Mouse (Mus musculus) thymus, postnatal 0 days (tissue): ENCODE data around the gene Tbx21. TPM values are rescaled to one million over a fixed set of nuclear protein-coding genes. Genes with fewer than 3 reads are reported as not detected.

Experiments used
- DNase-seq: peaks from one replicate; pipeline ENCODE4 v3.0.0-alpha.2; 2015; ENCODE audit warnings: low spot score
- polyA plus RNA-seq: library from polyadenylated mRNA; unstranded; fragments of >200 nt; fragmentation: Nextera tagmentation; extraction: Ambion mirVana; gene quantifications from 2 replicates; pipeline ENCODE4 v1.2.1, GENCODE M21; 2015

Gene Tbx21
- polyA plus RNA-seq, result 1.3 and 1.9 TPM in 2 replicates

DNA sequence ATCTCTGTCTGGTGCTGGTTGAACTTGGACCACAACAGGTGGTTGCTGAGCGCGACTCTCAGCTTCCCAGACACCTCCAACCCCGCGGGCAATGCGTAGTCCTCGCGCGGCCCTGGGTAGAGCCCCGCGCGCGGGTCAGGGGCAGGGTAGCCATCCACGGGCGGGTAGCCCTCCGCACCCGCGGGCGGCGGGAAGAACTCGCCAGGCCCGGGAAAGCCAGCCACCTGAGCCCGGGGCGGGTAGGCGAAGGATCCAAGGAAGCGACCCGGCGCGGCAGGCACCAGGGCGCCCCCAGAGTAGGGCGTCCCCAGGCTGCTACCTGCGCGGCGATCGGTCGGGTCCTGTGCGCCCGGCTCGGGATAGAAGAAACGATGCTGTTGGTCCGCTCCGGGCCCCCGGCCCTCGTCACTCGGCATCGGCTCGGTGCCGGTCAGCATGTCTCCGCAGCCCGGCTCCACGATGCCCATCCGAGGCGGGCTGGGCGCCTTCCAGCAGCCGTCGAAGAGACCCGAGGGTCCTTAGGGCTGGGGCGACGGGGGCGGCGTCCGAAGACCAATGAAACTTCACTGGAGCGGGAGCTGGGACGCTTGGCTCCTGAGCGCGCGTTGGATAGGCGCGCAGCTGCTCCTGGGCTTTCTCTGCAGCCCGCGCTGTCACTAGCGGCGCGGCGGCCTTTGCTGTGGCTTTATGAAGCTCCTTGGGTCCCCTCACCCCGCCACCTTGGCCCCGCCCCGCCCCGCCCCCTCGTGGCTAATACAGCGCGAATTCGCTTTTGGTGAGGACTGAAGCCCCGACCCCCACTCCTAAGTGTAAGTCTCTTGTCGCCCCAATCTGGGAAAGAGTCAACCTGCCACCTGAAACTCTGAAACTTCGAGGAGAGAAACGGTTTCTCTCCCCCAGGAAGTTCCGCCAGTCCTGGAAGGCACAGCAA is at the start of gene Tbx21:
Gene Tbx21, minus strand, starts transcription at position 661 of the 931 bp plus-strand sequence.
- DNase-seq, result peak; percentile 55

DNA sequence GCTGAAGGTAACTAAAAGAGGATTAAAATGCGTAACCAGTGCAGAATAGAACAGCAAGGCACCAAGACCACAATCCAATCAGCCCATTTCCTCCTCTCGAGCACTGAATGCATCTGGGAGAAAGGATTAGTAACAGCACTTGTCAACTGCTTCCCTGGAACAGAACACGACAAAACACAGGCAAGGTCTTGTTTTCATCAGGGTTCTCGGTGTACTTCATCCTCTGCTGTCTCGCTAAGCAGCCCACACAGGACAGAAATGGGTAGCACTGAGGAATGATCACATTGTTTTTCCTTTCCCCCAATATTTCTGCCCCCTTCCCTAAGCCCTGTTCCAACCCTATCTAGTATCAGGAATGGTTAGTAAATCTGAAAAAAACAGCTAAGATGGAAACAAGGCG is 45.2 kb upstream of the Tbx21 start:
- DNase-seq, result no peak

DNA sequence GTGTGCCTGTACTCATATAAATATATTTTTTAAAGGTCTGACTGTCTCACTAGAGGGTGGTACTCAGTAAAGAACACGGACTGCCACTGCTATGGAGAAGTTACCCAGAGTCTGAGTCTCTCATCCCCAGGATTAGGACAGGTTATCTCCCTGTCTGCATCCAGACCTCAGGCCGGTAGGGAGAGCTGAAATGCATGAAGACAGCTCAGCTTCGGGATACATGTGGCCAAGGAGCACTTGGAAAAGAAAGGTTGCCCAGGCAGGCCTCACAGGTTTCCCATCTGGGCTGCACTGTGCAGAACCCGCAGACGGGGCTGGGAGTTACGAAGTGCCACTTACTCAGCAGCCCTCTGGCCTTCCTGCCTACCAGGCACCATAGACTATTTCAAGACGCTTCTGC is 41.9 kb upstream of the Tbx21 start:
- DNase-seq, result no peak

DNA sequence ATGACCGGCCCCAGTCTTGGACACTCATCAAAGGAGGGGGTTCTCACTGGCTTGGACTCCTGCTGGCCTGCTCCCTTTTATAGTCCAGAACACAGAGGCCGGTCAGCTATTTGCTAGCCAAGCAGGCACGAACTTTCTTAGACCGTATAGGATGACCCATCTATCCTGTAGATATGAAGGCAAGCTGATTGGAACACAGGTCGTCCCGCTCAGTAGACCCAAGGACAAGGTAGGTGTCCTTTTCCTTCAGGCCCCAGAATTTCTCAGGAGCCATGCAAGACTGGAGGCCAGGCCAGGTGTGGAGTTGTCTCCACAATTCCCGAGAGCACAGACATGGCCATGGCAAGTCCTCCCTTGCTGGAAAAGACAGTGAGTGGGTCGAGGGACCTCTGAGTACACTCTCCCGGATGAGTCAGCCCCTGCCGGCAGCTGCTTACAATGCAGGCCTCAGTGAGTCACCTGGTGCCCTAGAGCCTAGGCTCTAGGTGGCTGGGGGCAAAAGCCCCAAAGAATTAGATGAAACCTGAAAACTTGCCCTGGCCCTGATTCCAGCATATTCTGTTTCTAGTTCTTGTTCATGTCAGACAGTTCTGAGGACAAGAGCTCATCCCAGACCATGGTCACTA is 37.6 kb upstream of the Tbx21 start:
- DNase-seq, result peak; percentile 58

DNA sequence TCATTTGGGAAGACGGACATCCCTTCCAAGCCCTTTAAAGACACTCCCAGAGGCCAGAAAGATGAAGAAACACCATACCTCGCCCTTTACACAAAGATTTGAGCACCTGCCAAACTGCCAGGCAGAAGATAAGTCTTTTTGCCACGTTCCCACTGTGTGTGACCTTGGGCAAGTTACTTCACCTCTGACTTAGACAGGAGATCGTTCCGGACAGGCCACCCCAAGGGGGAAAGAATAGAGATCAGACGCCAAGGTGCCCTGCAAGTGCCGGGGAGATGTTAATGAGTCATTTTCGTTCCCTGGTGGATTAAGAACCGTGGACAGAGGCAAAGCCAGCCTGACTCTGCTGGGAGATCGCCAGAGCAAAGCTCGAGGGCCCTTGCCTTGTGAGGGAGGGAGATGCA is 36.9 kb upstream of the Tbx21 start:
- no peak for DNase-seq

DNA sequence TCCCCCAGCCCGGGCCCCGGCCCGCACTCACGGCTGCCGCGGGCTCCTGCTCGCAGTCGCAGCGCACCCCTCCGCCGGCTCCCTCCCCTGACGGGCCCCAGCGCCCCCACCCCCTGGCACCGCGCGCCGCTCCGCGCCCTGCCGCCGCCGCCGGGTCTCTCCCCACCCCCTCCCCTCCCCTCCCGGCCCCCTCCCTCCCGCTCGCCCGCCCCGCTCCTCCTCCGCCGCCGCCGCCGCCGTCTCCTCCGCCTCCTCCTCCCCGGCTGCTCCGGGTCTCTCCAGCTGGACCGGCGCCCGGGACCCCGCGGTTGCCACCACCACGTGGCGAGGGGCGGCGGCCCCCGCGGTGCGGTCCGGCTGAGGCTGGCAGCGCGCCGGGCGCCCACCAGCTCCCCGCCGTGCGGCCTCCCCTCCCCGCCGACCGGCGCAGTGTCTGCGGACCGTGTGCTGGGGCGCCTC is 36.2 kb upstream of the Tbx21 start, which contains the start of gene Tbkbp1:
Gene Tbkbp1, minus strand, starts transcription at position 153 of the 459 bp plus-strand sequence.
- DNase-seq, result no peak

DNA sequence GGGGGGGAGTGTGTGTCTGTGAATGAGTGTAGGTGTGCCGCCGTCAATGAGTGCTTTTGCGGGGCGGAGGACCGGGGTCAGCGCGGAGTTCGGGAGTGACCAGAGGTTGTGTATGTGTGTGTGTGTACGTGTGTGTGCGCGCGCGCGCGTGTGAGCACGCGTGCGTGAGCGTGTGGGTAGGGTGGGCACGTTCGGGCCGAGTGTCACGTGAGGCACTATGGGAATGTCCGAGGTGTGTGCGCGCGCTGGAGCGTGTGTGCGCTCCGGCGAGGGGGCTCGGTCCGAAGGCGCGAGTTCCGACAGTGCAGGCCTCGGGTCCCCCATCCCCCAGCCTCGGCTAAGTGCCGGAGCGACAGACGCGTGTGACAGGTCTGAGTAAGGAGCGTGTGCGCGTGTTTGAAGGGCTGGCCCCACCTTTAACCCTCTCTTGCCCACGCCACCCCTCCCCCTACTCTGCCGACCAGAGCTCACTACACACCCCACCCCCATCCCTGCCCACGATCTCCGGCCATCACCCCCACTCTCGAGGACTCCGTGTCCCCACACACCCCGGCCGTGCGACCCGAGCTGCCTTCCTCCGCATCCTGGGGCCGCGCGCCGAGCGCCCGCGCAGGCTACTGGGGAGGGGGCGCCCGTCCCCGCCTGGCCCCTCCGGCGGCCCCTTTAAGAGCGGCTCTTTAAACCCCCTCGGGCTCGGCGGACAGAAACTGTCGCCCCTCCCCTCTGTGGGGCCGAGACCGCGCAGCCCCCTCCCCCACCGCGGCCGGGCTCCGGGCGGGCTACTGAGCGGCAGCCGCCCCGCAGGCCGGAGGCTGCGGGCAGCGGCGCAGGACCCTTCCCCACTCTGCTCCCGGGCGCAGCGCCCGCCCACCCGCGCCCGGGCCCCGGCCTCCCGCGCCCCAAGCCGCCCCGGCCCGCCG is 35.5 kb upstream of the Tbx21 start:
- DNase-seq, result no peak

DNA sequence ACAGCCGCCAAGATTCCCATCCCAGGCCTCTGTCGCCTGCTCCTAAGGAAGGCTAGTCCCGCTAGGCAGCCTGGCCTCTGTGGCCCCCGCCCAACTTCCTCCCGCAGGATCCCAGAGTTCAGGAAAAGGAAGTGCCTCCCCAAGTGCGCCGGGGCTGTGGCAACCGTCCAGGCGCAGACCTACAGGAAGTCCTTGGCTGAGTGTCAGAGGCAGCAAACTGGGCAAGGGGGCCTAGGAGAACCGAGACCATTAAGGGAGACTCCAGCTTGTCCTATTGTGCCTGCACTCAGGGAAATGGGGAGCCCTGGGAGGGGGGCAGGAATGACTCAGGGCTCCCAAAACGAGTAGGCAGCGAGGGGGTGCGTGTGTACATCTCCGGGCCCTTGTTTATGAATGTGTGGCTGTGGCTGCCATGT is 34.9 kb upstream of the Tbx21 start:
- DNase-seq, result no peak

DNA sequence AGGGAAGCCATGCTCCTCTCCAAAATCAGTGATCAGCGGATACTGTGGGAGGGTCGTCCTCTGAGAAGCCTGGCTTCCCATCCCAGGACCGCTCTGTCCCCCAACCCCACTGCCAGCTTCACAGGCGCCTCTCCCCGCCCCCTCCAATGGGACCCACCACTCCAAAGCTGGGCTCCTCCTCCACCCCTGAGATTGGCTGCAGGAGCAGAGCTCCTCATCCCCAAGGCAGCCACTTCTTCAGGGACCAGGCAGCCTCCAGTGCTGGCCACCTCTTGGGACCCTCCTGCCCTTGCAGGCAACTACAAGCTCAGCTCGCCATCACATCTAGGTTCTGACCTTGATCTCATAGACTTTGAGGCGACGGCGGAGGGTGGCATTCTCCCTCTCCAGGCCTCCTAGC is 33.9 kb upstream of the Tbx21 start:
- no peak for DNase-seq

DNA sequence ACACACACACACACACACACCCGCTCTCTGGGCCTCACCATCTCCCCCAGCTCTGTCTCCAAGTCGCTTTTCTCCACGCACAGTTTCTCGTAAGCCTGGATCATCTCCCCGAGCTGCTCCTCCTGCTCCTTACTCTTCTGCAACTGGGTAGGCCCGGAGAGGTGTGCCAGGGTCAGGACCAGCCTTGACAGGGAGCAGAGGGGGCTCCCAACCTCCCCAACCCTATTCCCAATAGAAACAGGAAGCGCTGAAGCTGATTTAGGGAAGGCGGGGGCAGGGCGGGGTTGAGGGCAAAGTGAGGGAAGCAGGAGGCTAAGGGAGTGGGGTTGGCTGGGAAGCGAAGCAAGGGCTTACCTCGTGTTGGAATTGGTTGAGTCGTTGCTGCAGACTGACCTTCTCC is 33.5 kb upstream of the Tbx21 start:
- no peak for DNase-seq

DNA sequence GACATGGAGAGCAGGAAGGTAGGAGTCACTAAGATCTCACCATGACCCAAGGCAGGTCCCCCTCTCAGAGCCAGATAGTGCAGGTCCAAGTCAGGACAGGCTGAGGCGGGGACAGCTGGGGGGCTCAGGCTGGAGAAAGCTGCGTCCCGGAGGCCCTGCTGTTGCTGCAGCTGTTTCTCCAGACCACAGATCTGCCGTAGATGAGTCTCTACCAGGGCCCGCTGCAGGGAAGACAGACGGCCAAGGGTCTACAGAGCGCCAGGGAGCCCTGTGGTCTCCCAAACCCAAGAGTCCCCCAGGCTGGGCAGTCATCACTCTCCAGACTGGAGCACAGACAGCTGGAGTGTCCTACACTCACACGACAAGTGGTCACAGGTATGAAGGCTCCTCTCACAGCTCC is 32.2 kb upstream of the Tbx21 start:
- DNase-seq, result no peak

DNA sequence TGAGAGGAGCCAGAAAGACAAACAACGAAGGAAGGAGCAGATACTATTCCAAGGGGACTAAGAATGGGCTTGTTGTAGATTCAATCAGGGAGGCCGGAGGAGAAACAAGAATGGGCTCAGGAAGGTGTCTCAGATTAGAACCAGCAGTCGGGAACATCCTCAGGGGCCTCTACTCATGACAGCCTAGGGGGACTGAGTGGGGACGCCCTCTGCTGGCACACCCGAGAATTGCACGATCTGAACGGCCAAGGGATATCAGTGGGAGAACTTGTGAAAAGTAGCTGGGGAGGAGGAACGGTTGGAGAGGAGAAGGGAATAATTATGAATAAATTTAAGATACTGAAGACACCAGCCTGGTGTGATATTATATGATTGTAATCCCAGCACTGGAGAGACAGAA is 31.6 kb upstream of the Tbx21 start:
- peak; percentile 73 for DNase-seq

DNA sequence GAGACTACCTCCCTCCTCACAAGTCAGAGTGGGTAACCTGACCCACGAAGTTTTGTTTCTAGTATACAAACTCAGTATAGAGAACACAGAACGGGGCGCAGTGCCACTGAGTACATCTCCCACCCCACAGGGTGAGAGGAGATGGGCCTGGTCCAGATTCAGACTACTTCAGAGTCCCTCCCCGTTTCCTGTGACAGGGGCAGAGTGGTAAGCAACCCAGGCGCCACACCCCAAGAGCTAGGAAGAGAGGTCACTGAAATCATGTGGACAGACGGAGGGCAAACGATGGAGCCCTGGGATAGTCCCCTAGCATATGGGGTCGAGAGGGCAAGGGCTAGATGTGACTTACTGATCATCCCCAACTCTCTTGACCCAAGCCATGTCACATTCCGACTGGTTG is 30.8 kb upstream of the Tbx21 start:
- DNase-seq, result no peak

DNA sequence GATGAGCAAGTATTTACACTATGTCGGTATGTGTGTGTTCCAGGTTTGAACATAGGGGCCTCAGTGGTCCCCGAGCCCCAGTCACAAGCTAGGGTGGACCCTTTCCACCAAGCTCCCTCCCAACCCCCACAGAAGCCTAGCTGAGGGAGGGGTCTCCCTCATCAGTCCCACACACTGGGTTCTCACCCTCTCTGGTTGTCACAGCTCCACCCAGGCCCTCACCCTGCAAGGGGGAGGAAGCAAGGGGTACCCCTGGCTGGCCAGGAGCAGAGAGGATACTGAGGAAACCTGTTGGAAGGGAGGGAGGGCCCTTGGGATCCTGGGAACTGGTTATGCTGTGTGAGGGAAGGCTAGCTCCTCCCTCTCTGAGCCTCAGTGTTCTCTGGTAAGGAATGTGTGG is 30.2 kb upstream of the Tbx21 start:
- DNase-seq, result no peak

DNA sequence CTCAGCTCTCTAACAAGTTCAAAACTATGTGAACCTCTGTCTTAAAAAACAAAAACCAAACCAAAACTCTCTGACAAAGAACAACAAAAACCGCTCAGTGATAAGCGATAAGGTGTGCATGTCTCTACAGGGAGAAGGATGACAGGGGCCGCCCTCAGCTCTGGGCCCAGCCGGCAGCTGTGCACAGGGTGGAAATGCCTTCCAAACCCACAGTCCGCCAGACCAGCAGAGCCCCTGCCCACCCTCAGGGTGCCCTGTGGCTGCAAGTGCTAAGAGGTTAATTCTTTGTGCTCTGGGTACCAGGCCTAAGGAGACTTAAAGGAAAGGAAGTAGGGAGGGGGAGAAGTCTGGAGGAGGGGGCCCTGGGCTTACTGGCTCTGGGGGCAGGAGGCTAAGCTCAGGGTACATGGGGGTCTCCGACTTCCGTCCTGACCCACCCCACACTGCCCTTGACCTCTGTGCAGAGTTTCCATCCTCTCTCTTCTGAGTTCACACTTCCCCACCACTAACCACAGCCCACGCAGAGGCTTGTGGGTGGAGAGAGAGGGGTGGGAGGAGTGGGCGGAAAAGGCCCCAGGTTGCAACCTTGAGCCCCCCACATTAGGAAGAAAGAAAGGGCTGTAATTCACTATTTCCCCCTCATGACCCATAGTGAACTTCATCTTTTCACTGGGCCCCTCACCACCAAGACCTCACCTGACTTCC is 28.2 kb upstream of the Tbx21 start:
- DNase-seq, result peak; percentile 18

DNA sequence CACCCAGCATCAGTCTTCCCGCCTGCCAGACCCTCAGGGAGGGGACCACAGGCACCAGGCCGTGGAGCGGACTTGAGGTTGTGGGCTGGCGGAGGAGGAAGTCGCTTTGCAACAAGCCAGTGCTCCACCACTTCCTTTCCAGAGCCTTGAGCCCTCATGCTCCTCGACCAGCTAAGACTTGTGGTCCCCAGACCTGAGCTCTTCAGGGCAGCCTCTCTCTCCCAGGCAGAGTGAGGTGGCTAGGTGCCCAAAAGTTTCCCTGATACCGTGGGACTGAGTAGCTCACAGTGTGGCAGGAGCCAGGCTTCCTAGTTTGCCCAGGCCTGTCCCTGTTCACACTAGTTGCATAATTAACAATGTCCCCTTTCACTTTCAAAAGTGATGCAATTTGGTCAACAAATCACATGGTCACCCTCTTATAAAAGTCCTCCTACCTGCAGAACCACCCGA is 27.1 kb upstream of the Tbx21 start:
- DNase-seq, result peak; percentile 17

DNA sequence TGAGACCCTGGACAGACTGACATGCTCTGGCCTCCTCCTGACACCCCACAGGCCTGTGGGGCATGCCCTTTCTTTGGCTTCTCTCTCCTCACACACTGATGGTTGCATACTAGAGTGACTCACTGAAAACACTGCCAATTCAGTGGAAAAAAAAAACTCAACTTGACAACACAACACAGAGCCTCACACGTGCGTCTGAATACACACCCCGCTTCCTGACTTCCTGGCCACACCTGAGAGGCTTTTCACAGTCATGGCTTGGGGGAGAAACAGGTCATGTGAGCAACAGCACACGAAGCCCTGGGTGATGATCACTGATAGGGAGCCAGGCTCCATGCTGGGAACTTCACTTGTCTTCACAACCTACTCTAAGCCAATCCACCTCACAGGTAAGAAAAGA is 25.7 kb upstream of the Tbx21 start:
- peak; percentile 14 for DNase-seq

DNA sequence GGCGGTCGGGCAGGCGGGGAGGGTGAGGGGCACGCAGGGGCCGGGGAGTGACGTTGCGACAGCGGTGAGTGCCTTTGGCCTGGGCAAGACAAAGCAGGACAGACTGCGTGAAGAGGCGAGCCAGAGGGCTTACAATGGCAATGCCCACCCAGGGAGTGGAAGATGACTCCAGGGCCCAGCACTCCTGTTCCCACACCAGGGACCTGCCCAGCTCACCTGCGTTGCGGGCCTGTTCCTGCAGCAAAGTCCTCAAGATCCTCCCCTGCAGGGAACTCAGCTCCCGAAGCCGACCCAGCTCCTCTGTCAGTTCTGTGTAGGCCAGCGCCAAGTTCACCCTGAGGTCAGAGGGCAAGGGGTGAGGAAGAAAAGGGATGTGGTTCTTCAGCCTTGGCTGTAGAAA is 24.1 kb upstream of the Tbx21 start:
- no peak for DNase-seq

DNA sequence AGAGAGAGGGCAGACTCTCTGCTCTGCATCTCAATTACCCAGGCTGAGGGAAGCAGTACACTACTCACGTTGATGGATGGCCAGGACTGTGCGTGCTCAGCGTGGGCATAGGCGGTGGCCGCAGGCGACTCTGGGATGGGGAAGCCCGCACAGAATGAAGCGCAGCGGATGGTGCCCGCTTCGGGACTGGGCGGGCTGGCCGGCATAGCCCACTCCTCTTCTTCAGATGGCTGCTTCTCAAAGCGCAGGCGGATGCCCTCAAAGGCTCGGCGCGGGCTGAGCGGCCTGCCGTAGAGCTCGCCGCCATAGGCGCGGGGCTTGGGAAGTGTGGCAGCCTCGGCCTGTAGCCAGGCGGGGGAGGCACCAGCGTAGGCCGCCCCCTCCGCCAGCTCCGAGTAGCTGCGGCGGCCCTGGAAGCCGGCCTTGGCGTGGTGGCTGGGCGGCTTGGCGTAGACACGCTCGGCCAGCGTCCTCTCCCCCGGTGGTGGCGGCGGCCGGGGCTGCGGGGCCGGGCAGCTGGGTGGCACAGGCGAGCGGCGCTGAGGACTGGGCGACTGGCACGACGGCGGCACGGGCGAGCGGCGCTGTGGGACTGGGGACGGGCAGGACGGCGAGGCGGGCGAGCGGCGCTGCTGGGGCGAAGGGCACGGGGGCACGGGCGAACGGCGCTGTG is 23.6 kb upstream of the Tbx21 start:
- no peak for DNase-seq

DNA sequence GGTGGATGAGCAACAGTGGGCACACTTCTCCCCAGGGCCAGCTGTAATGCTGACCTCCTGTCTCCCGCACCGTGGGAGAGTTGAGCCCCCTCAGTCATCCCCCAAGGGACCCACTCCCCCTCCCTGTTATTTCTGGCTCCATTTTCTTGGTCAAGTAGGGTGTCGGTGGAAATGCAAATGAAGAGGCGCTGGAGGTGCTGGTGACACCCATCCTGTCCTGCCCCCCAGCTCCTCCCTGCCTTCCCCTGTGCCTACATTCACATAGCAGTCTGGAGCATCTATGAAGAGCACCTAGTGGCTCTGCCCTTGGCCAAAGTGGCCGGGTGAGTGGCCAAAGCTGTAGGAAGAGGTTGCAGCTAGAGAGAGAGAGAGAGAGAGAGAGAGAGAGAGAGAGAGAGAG is 18.1 kb upstream of the Tbx21 start:
- no peak for DNase-seq
